Mouse (Mus musculus) forebrain, embryonic 15.5 days (tissue): ENCODE results near the gene Zbtb12. TPM values are rescaled to one million over a fixed set of nuclear protein-coding genes. Genes with fewer than 3 reads are reported as not detected.

Source experiments
- ATAC-seq: fragments of 200-750 bp; cut with Nextera tagmentation; replicated peaks from 2 replicates; pipeline ENCODE4 v1.8.0; 2017; ENCODE audit warnings: mild to moderate bottlenecking, moderate TSS enrichment, moderate library complexity
- H3K27ac ChIP-seq: fragments of 300-500 bp; sonication (generic); replicated peaks from 2 replicates; pipeline ENCODE4 v1.5.1; 2015; ENCODE audit warnings: mild to moderate bottlenecking, inconsistent platforms
- H3K27me3 ChIP-seq: fragments of 300-500 bp; sonication (generic); 2 replicates; pipeline ENCODE4 v1.6.1; 2015; ENCODE audit warnings: inconsistent platforms
- H3K36me3 ChIP-seq: fragments of 300-500 bp; sonication (generic); 2 replicates; pipeline ENCODE4 v1.6.1; 2015; ENCODE audit warnings: mild to moderate bottlenecking, inconsistent platforms
- H3K4me1 ChIP-seq: fragments of 300-500 bp; sonication (generic); 2 replicates; pipeline ENCODE4 v1.6.1; 2015; ENCODE audit warnings: inconsistent platforms
- H3K4me2 ChIP-seq: fragments of 300-500 bp; sonication (generic); replicated peaks from 2 replicates; pipeline ENCODE4 v1.6.1; 2015; ENCODE audit warnings: mild to moderate bottlenecking, inconsistent platforms
- H3K4me3 ChIP-seq: fragments of 300-500 bp; sonication (generic); 2 replicates; pipeline ENCODE4 v1.5.1; 2015; ENCODE audit warnings: mild to moderate bottlenecking, inconsistent platforms
- H3K9ac ChIP-seq: fragments of 300-500 bp; sonication (generic); replicated peaks from 2 replicates; pipeline ENCODE4 v1.6.1; 2015; ENCODE audit warnings: mild to moderate bottlenecking, inconsistent platforms
- H3K9me3 ChIP-seq: fragments of 300-500 bp; sonication (generic); 2 replicates; pipeline ENCODE4 v1.6.1; 2016; ENCODE audit warnings: inconsistent platforms
- WGBS: fragments of 180-500 bp; shearing (Covaris S2); methylation state at CpG from one replicate; pipeline ENCODE4 v1.1.7; 2015; ENCODE audit warnings: mixed read lengths; 5-methylcytosine and 5-hydroxymethylcytosine counted together
- polyA plus RNA-seq: library from polyadenylated mRNA; unstranded; fragments of >200 nt; fragmentation: Nextera tagmentation; extraction: Ambion mirVana; gene quantifications from 2 replicates; pipeline ENCODE4 v1.2.1, GENCODE M21; 2015

Zbtb12 gene
- polyA plus RNA-seq, 1 experiment from 2014 or later, result 9.9 TPM

DNA sequence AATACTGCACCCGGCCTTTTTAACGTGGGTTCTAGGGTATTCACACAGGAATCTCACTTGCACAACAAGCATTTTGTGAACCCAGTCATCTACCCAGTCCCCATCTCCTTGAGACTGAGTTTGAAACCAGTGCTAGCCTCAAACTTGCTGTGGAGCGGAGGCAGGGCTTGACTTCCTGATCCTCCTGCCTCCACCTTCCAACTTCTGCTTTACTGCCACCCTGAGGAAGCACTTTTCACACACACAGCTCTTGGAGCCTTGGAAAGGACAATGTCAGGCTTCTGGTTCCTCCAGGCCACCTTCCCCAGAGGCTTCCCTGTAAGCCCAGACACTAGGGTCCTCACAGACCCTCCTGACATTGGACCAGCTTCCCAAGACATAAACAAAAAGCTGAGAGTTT, 4.0 kb downstream of the Zbtb12 start:
- H3K4me1 ChIP-seq, result no peaks in the 10 kb centered on the region
- H3K27me3 ChIP-seq, result no peaks in the 10 kb centered on the region
- H3K9ac ChIP-seq, result no peak overlapping the region
- no peaks in the 10 kb centered on the region for H3K36me3 ChIP-seq
- no peak overlapping the region for H3K4me3 ChIP-seq
- no peak overlapping the region for H3K27ac ChIP-seq
- no peak overlapping the region for H3K4me2 ChIP-seq
- WGBS, result 63% methylated on average over 3 of the region's 3 CpGs
- H3K9me3 ChIP-seq, result no peaks in the 10 kb centered on the region
- no peak for ATAC-seq

DNA sequence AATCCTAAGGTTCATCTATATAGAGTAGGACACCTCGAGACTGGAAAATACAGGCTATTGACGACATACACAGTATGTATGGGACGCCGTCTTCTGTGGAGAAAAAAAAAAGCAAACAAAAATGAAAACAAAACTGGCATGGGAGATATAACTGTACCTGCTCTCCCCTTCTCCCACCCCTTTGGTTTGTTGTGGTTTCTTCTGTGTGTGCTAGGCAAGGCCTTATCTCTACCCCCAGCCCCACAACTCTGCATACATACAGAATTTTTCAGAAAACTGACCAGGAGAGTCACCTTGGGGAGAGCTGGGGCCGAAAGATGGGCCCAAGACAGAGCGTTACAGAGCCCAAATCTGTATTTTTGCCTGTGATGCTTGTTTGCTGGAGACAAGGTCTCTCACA, 5.4 kb downstream of the Zbtb12 start:
- Histone ChIP-seq H3K27me3 (no peaks in the 10 kb centered on the region), H3K4me3 (no peak overlapping the region), H3K9me3 (no peaks in the 10 kb centered on the region), H3K36me3 (no peaks in the 10 kb centered on the region), H3K4me1 (no peaks in the 10 kb centered on the region), H3K27ac (no peak overlapping the region), H3K4me2 (no peak overlapping the region), H3K9ac (no peak overlapping the region)
- ATAC-seq, result no peak
- 86% methylated on average over 6 of the region's 6 CpGs for WGBS

DNA sequence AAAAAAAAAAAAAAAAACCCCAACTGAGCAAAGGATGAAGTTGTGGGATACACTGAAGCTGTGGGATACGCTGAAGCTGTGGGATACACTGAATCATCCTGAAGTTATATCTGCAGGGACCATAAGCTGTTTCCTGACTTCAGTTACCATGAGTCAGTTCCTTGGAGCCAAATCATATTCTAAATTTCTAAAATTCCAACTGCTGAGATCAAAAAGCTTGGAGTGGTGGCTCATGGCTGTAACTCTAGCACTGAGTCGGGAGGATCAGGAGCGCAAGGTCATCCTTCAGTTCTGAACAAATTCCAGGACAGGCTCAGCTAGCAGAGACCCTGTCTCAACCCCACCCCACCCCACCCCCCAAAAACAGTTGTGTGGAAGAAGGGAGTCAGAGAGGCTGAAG, 6.3 kb downstream of the Zbtb12 start:
- no peaks in the 10 kb centered on the region for H3K27me3 ChIP-seq
- WGBS, result 85% methylated on average over 3 of the region's 3 CpGs
- no peaks in the 10 kb centered on the region for H3K4me1 ChIP-seq
- no peaks in the 10 kb centered on the region for H3K9me3 ChIP-seq
- H3K27ac ChIP-seq, result no peak overlapping the region
- H3K36me3 ChIP-seq, result no peaks in the 10 kb centered on the region
- no peak overlapping the region for H3K9ac ChIP-seq
- ATAC-seq, result no peak
- no peak overlapping the region for H3K4me2 ChIP-seq
- no peak overlapping the region for H3K4me3 ChIP-seq

DNA sequence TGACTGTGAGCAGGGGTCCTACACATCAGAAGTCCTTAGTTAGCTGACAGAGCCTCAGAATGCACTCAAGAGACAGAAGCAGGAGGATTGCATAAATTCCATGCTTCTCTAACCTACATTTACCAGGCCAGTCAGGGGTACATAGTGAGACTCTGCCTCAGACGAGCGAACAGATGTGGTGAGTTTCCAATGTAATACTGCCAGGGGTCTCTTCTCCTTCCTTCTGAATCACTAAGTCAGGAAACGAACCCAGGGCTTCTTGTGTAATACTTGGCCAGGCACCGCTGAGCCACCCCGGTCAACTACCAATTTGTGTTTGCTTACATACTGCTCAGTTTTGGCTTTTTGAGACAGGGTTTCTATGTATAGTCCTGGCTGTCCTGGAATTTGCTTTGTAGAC, 8.7 kb downstream of the Zbtb12 start:
- no peak for ATAC-seq
- no peaks in the 10 kb centered on the region for H3K36me3 ChIP-seq
- 90% methylated on average over 5 of the region's 5 CpGs for WGBS

DNA sequence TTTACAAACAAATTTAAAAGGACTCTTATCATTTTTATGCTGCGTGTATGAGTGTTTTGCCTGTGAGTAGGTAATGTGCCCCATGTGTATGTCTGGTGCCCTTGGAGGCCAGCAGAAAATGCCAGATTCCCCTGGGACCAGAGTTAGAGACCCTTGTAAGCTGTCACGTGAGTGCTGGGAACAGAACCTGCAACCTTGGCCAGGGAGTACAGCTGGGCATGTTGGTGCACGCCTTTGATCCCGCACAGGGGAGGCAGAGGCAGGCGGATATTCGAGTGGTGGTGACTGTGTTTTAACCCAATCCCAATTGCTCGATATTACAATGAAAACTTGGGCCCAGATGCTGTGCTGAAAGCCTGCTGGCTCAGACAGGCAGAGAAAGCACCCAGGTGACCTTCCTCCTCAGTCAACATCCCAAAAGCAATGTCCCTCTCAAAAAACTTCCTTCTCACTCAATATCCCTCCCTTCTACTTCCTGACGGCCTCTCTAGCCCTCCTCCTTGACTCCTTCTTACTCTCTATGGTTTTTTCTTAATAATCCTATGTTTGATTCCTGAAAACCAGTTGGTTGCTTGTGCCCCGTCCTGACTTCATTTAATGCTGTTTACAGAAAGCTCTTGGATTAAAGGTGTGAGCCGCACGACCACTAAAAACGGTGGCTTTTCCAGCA, 10.9 kb downstream of the Zbtb12 start:
- no peaks in the 10 kb centered on the region for H3K27me3 ChIP-seq
- H3K9me3 ChIP-seq, result no peaks in the 10 kb centered on the region
- H3K4me3 ChIP-seq, result no peak overlapping the region
- H3K36me3 ChIP-seq, result no peaks in the 10 kb centered on the region
- no peak overlapping the region for H3K4me2 ChIP-seq
- H3K27ac ChIP-seq, result no peak overlapping the region
- H3K4me1 ChIP-seq, result peaks cover 9% of the 10 kb centered on the region
- WGBS, result 88% methylated on average over 12 of the region's 12 CpGs
- ATAC-seq, result no peak
- no peak overlapping the region for H3K9ac ChIP-seq

More for the DNA sequence above, 8.7 kb downstream of the Zbtb12 start:
- Histone ChIP-seq H3K9me3 (no peaks in the 10 kb centered on the region), H3K4me2 (no peak overlapping the region), H3K9ac (no peak overlapping the region), H3K4me3 (no peak overlapping the region), H3K27ac (no peak overlapping the region), H3K27me3 (no peaks in the 10 kb centered on the region), H3K4me1 (no peaks in the 10 kb centered on the region)

DNA sequence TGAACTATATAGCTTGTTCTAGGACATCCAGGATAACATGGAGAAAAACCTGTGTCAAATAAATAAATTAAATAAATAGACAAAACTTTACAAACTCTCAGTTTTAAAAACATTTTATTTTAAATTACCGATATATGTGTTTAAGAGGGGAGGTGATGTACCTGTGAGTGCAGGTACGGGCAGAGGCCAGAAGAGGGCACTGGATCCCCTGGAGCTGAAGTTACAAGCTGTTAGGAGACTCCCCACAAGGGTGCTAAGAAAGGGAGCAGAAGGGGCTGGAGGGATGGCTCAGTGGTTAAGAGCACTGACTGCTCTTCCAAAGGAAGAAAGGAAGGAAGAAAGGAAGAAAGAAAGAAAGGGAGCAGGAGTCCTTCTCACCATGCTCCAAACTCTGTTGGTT, 12.1 kb downstream of the Zbtb12 start:
- Histone ChIP-seq H3K4me3 (no peak overlapping the region), H3K27ac (no peak overlapping the region), H3K36me3 (0 out of 2 replicates have a peak, but pooled peaks cover 2% of the 10 kb centered on the region), H3K9ac (no peak overlapping the region), H3K4me2 (no peak overlapping the region), H3K9me3 (no peaks in the 10 kb centered on the region), H3K4me1 (peaks cover 21% of the 10 kb centered on the region), H3K27me3 (no peaks in the 10 kb centered on the region)
- 90% methylated on average over 2 of the region's 2 CpGs for WGBS
- no peak for ATAC-seq

DNA sequence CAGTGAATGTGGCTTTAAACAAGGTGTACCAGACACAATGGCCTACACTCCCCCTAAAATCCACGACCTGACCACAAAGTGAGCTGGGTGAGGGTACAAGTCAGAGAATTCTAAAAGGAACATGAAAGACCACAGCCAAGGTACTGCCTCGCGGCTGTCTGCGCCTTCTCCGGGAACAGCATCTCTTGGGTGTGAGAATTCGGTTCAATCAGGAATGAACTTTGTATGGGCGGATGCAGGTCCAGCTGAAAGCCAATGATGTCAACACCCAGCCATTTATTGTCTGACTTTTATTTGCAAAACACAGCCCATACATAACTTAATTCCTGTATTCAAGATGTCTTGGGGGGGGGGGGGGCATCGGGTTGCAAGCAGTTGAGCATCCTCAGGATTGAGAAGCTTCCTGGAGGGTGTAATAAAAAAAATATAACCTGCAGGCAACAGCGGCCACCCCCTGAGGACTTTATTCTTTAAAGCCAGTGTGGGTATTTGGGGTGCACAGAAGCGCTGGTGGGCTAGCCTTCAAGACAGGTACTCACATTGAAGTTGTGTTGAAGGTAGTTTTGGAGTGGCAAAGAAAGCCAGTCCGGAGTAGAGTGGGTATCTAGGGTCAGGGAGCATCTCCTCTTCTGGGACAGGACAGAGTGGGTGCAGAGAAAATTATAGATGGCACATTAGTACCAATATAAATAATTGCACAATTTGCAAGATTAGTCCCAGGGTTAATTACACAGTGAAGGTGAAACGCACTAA, 14.0 kb downstream of the Zbtb12 start:
- peak overlapping the region; percentile 81 for H3K4me3 ChIP-seq
- ATAC-seq, result no peak
- H3K4me1 ChIP-seq, result peaks cover 36% of the 10 kb centered on the region
- 68% methylated on average over 12 of the region's 12 CpGs for WGBS
- H3K4me2 ChIP-seq, result peak overlapping the region; percentile 97; the same call in 1 of the 2 replicates
- 0 out of 2 replicates have a peak, but pooled peaks cover 3% of the 10 kb centered on the region for H3K36me3 ChIP-seq
- no peaks in the 10 kb centered on the region for H3K27me3 ChIP-seq
- no peaks in the 10 kb centered on the region for H3K9me3 ChIP-seq
- H3K27ac ChIP-seq, result peak overlapping the region; percentile 88
- peak overlapping the region; percentile 57; the same call in 1 of the 2 replicates for H3K9ac ChIP-seq

DNA sequence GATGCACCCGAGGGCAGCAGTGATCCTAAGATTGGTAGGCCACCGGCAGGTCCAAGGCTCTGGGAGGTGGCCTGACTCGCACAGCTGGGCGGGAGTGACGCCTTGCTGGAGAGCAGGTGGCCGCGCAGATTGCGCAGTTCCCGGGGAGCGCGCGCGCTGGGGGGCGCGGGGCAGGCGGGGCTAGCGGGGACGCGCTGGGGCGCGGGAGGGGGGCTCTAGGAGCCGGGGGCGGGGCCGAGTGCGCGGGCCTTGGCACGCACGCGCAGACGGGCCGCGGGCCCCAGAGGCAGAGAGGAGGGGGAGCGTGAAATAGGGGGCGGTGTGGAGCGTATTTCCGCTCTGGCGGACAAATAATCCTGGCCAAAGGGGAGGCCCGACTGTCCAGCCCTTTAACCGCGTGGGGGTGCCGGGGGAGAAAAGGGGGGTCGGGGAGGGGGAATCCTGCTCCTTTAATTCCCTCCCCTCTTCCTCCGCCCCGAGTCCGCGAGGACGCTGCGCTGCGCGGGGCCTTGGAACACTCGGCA, 14.9 kb downstream of the Zbtb12 start:
- peak; percentile 89 for ATAC-seq
- Histone ChIP-seq H3K4me3 (peak overlapping the region; percentile 81), H3K9me3 (no peaks in the 10 kb centered on the region), H3K4me2 (peak overlapping the region; percentile 97), H3K4me1 (peaks cover 36% of the 10 kb centered on the region), H3K27ac (peak overlapping the region; percentile 92), H3K36me3 (0 out of 2 replicates have a peak, but pooled peaks cover 3% of the 10 kb centered on the region), H3K9ac (peak overlapping the region; percentile 87), H3K27me3 (no peaks in the 10 kb centered on the region)
- WGBS, result 0% methylated on average over 30 of the region's 51 CpGs

DNA sequence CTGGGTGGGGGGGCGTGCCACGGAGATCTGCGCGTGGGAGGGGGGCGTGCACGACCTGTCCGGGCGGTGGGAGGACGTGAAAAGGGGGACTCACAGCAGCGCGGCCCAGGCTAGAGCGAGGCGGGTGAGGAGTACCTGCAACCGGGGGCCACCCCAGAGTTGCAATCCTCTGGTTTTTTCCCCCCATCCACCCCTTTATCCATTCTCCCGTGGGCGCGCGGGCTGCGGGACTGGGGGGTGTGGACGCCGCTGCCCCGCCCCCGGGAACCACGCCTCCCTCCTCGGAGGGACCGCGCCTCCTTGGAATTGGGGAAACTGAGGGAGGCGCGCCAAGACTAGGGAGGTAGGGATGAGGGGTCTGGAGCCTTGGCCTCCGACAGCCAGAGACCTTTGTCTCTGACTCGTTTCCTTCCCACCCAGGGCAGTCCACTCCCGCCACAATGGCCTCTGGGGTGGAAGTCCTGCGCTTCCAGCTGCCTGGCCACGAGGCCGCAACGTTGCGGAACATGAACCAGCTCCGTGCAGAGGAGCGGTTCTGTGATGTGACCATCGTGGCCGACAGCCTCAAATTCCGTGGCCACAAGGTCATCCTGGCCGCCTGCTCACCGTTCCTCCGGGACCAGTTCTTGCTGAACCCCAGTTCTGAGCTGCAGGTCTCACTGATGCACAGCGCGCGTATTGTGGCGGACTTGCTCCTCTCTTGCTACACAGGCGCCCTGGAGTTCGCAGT, 15.7 kb downstream of the Zbtb12 start:
- Histone ChIP-seq H3K4me1 (peaks cover 42% of the 10 kb centered on the region), H3K27ac (peak overlapping the region; percentile 92), H3K36me3 (0 out of 2 replicates have a peak, but pooled peaks cover 3% of the 10 kb centered on the region), H3K9ac (peak overlapping the region; percentile 87), H3K4me2 (peak overlapping the region; percentile 97), H3K9me3 (no peaks in the 10 kb centered on the region), H3K4me3 (peak overlapping the region; percentile 81), H3K27me3 (no peaks in the 10 kb centered on the region)
- peak; percentile 32 for ATAC-seq
- WGBS, result 6% methylated on average over 50 of the region's 51 CpGs

DNA sequence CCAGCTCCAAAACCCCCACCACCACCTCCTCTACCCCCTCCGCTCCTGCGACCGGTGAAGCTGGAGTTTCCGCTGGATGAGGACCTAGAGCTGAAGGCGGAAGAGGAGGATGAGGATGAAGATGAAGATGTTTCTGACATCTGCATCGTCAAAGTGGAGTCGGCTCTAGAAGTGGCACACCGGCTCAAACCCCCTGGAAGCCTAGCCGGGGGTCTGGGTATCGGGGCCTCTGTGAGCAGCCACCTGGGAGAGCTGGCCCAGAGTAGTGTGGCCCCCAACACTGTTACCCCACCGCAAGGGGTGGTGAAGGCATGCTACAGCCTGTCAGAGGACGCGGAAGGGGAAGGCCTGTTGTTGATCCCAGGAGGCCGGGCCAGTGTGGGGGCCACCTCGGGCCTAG, 16.4 kb downstream of the Zbtb12 start:
- Histone ChIP-seq H3K4me1 (peaks cover 49% of the 10 kb centered on the region), H3K9ac (peak overlapping the region; percentile 87), H3K9me3 (no peaks in the 10 kb centered on the region), H3K27me3 (no peaks in the 10 kb centered on the region), H3K27ac (peak overlapping the region; percentile 92), H3K4me2 (peak overlapping the region; percentile 97), H3K36me3 (0 out of 2 replicates have a peak, but pooled peaks cover 3% of the 10 kb centered on the region), H3K4me3 (peak overlapping the region; percentile 81)
- ATAC-seq, result no peak
- 90% methylated on average over 15 of the region's 15 CpGs for WGBS

DNA sequence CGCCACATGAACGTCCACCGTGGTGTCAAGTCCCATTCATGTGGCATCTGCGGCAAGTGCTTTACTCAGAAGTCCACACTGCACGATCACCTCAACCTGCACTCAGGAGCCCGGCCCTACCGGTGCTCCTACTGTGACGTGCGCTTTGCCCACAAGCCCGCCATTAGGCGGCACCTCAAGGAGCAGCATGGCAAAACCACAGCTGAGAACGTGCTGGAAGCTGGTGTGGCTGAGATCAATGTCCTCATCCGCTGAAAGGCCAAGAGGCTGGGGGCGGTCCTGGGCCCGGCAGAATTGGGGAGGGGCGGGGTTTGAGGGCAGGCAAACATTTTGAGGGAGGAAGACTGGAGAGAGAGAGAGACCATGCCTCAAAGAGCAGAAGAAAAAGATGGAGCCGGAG, 17.1 kb downstream of the Zbtb12 start:
- H3K27ac ChIP-seq, result 0 out of 2 replicates have a peak overlapping the region, but pooled peaks have one; percentile 13
- H3K4me2 ChIP-seq, result peak overlapping the region; percentile 97
- H3K4me1 ChIP-seq, result peaks cover 56% of the 10 kb centered on the region
- H3K27me3 ChIP-seq, result no peaks in the 10 kb centered on the region
- no peak for ATAC-seq
- 0 out of 2 replicates have a peak, but pooled peaks cover 7% of the 10 kb centered on the region for H3K36me3 ChIP-seq
- 81% methylated on average over 17 of the region's 17 CpGs for WGBS
- H3K9ac ChIP-seq, result no peak overlapping the region
- H3K4me3 ChIP-seq, result peak overlapping the region; percentile 3; the same call in 1 of the 2 replicates
- H3K9me3 ChIP-seq, result no peaks in the 10 kb centered on the region
